Mouse (Mus musculus) cortical plate, adult 2 months (tissue): ENCODE results near the gene Lyrm7. TPM values are rescaled to one million over a fixed set of nuclear protein-coding genes. Genes with fewer than 3 reads are reported as not detected.

Source experiments
- H3K27ac ChIP-seq: fragments of 200-500 bp; 2 replicates; pipeline ENCODE4 v1.5.1; 2012; ENCODE audit warnings: low read length, control low read depth, inconsistent platforms; ENCODE audit not compliant: insufficient read depth
- H3K4me1 ChIP-seq: fragments of 200-500 bp; 2 replicates; pipeline ENCODE4 v1.6.1; 2011; ENCODE audit warnings: low read length; ENCODE audit not compliant: control insufficient read depth, insufficient read depth
- H3K4me3 ChIP-seq: fragments of 200-500 bp; 2 replicates; pipeline ENCODE4 v1.5.1; 2011; ENCODE audit warnings: mild to moderate bottlenecking, low read length, control low read depth; ENCODE audit not compliant: insufficient read depth
- CTCF ChIP-seq: fragments of 200-500 bp; IDR thresholded peaks from 2 replicates; pipeline ENCODE4 v1.5.1; 2011; ENCODE audit warnings: mild to moderate bottlenecking, control low read depth, low read length; ENCODE audit not compliant: insufficient read depth; ENCODE audit errors: extremely low read depth
- POLR2A ChIP-seq: fragments of 200-500 bp; IDR thresholded peaks from 2 replicates; pipeline ENCODE4 v1.6.1; 2011; ENCODE audit warnings: mild to moderate bottlenecking, low read length, control low read depth; ENCODE audit not compliant: insufficient read depth; ENCODE audit errors: extremely low read depth
- polyA plus RNA-seq: library from polyadenylated mRNA; depleted of rRNA; stranded (reverse); fragments of >200 nt; gene quantifications from 2 replicates; pipeline ENCODE4 v1.2.3, GENCODE M21; 2012; rRNA removed

The Lyrm7 gene
- polyA plus RNA-seq, 1 experiment, result 25.1 TPM

GRCm38 (mm10) chr11:54787488-54788474 lies 72.9 kb downstream of the Lyrm7 start, which contains the start of gene Cdc42se2:
Cdc42se2 (minus strand) TSS chr11:54787675.
- H3K4me3 ChIP-seq, result peak within 1 kb of the TSS; percentile 49
- peak within 1 kb of the TSS; percentile 67 for H3K27ac ChIP-seq
- peaks cover 4% of the 10 kb centered on the region; the same call in 1 of the 2 replicates for H3K4me1 ChIP-seq
- TF ChIP-seq CTCF (no peak), POLR2A (peak; percentile 91)

DNA sequence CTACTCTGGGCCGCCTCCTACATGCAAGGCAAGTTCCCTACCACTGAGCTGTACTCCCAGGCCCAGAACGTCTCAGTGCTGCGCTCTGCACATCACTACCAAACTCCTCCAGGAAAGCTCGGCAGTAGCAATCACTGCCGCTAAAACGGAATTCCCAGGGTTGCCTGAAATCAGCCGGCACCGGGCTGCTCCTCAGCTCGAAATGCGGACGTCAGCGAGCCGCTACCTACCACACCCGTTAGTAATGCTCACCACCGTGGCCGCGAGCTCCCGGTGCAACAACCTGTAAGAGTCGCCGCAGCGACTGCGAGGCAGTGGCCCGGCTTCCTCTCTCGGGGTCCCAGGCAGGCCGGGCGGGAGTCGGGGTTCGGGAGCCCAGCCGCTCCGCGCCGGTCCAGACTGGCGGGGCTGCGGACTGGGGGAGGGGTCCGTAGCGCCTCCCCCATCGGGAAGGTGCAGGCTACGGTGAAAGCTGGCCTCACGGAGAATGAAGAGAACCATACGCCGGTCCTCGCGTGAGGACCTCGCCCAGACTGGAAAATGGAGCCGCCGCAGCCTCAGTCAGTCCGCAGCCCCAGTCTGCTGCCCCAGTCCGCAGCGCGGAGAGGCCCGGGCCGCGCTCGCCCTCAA lies 73.7 kb downstream of the Lyrm7 start:
- peaks cover 7% of the 10 kb centered on the region for H3K4me1 ChIP-seq
- peak overlapping the region; percentile 49 for H3K4me3 ChIP-seq
- H3K27ac ChIP-seq, result peak overlapping the region; percentile 67
- no peak for TF ChIP-seq CTCF
- peak; percentile 55 for TF ChIP-seq POLR2A

- H3K4me3 ChIP-seq, result no peak overlapping the region; the same call in 1 of the 2 replicates
- no peak overlapping the region for H3K27ac ChIP-seq
- peaks cover 6% of the 10 kb centered on the region for H3K4me1 ChIP-seq
- TF ChIP-seq CTCF (no peak), POLR2A (no peak)
Observed at GRCm38 (mm10) chr11:54785566-54785965, 75.2 kb downstream of the Lyrm7 start.

- TF ChIP-seq POLR2A (no peak), CTCF (no peak)
- H3K4me1 ChIP-seq, result peaks cover 8% of the 10 kb centered on the region
- no peak overlapping the region for H3K4me3 ChIP-seq
- no peak overlapping the region for H3K27ac ChIP-seq
Observed at GRCm38 (mm10) chr11:54784436-54784835, 76.3 kb downstream of the Lyrm7 start.

- peaks cover 11% of the 10 kb centered on the region for H3K4me1 ChIP-seq
- no peak overlapping the region for H3K27ac ChIP-seq
- TF ChIP-seq CTCF, result no peak
- no peak for TF ChIP-seq POLR2A
- H3K4me3 ChIP-seq, result no peak overlapping the region
Observed at GRCm38 (mm10) chr11:54782253-54782652, 78.5 kb downstream of the Lyrm7 start.

- H3K27ac ChIP-seq, result no peak overlapping the region
- H3K4me1 ChIP-seq, result peaks cover 23% of the 10 kb centered on the region
- no peak overlapping the region for H3K4me3 ChIP-seq
- TF ChIP-seq POLR2A, result no peak
- no peak for TF ChIP-seq CTCF
Observed at GRCm38 (mm10) chr11:54779946-54780345, 80.8 kb downstream of the Lyrm7 start.

DNA sequence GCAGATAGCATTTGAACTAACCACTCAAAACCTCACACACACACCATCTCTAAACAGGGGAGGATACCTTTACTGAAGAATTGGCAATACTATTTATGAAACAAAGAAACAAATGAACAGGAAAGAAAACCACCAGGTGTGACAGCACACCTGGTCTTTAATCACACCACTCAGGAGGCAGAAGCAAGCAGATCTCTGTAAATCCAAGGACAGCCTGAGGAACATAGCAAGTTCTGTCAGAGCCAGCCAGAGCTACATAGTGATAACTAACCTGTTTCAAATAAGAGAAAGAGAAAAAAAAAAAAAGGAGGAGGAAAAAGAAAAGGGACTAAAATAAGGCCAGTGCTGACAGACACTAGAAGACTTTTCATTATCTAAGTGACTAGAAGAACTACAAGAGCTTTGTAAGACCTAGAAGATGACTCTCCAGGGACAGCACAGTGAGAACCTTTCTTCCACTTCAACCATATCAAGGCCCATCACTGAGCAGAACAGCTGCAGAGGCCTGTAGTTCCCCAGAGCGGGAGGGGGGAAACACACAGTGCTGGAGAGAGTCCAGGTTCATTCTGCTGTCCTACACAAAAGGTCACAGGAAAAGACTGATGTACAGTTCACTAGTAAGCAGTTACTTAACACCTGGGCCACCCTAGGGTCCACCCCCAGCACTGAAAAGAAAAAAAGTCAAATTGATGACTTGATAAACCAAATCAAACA lies 82.4 kb downstream of the Lyrm7 start:
- no peak overlapping the region for H3K4me3 ChIP-seq
- peaks cover 24% of the 10 kb centered on the region for H3K4me1 ChIP-seq
- no peak overlapping the region for H3K27ac ChIP-seq
- no peak for TF ChIP-seq POLR2A
- TF ChIP-seq CTCF, result no peak

DNA sequence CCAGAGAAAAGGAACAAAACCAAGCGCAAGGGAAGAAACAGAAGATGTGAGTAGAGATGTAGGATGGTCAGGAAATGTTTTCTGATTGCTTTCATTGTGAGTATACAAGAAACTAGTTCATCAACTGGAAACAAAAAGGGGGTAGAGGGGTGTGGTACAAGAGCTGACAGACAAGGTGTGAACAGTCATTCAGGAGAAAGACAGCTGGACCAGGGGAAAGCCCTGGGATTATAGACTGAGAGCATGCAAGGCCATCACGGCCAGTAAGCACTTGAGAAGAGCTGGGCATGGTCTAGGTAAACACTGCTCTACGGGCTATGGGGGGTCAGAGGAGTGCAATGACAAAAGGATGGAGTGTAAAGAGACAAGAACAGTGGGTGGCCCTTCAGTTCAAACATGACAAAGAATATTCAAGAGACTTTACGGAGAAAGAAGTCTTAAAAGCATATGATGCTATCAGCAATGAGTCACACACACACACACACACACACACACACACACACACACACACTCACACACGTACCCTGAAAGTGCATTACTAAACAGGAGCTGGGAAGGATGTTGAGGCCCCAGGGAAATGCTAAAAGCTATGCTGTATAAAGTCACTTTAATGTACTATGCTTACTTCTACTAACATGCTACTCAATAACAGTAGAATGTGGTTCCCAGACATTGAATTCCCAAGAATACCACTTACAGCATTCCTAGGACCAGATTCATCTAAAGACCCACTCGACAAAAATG lies 83.2 kb downstream of the Lyrm7 start:
- H3K27ac ChIP-seq, result peak overlapping the region; percentile 39
- peaks cover 24% of the 10 kb centered on the region for H3K4me1 ChIP-seq
- TF ChIP-seq CTCF, result no peak
- TF ChIP-seq POLR2A, result no peak
- H3K4me3 ChIP-seq, result no peak overlapping the region

Other genes with a start within 250 kb of the Lyrm7 start
- 137 and 140 TPM in 2 replicates for gene Cdc42se2, start 73.2 kb downstream of the Lyrm7 start, polyA plus RNA-seq
- 532 and 541 TPM in 2 replicates for gene Hint1, start 5.5 kb upstream of the Lyrm7 start, polyA plus RNA-seq
- gene Gpx3, start 41.5 kb upstream of the Lyrm7 start, polyA plus RNA-seq, result 4.1 and 5.9 TPM in 2 replicates
- gene Tnip1, start 102.0 kb upstream of the Lyrm7 start, polyA plus RNA-seq, result 22.7 and 25.3 TPM in 2 replicates
- 89.3 and 93.8 TPM in 2 replicates for gene Anxa6, start 172.5 kb upstream of the Lyrm7 start, polyA plus RNA-seq
- 0.58 and 0.72 TPM in 2 replicates for gene Ccdc69, start 217.2 kb upstream of the Lyrm7 start, polyA plus RNA-seq
- 44.2 and 44.4 TPM in 2 replicates for gene Gm2a, start 237.2 kb upstream of the Lyrm7 start, polyA plus RNA-seq